Mouse (Mus musculus): ENCODE results near the gene Babam2. TPM values are rescaled to one million over a fixed set of nuclear protein-coding genes. Genes with fewer than 3 reads are reported as not detected.

The Babam2 gene
- polyA plus RNA-seq, 1 experiment from 2014 or later, result 45.6 TPM

GRCm38 (mm10) chr5:31882297-31882696, 184.8 kb downstream of the Babam2 start:
- H3K27me3 ChIP-seq (replicated peaks), result no peaks in the 10 kb centered on the region
- ATAC-seq (ENCODE audit: insufficient number of reproducible peaks, low FRiP score), result no peak
- no peak overlapping the region for H3K9ac ChIP-seq
- no peak overlapping the region for H3K4me2 ChIP-seq
- no peaks in the 10 kb centered on the region for H3K9me3 ChIP-seq (replicated peaks)
- no peak overlapping the region for H3K27ac ChIP-seq (ENCODE audit: poor library complexity, severe bottlenecking)
- no peaks in the 10 kb centered on the region for H3K36me3 ChIP-seq
- 68% methylated on average over 3 of the region's 3 CpGs for WGBS
- no peaks in the 10 kb centered on the region for H3K4me1 ChIP-seq (replicated peaks)
- no peak overlapping the region for H3K4me3 ChIP-seq

GRCm38 (mm10) chr5:31884962-31885361, 187.5 kb downstream of the Babam2 start:
- 84% methylated on average over 4 of the region's 4 CpGs for WGBS
- H3K4me1 ChIP-seq (replicated peaks), result no peaks in the 10 kb centered on the region
- no peak overlapping the region for H3K4me2 ChIP-seq
- H3K36me3 ChIP-seq, result no peaks in the 10 kb centered on the region
- no peak overlapping the region for H3K4me3 ChIP-seq
- H3K27ac ChIP-seq (ENCODE audit: poor library complexity, severe bottlenecking), result no peak overlapping the region
- no peaks in the 10 kb centered on the region for H3K27me3 ChIP-seq (replicated peaks)
- ATAC-seq (ENCODE audit: insufficient number of reproducible peaks, low FRiP score), result no peak
- no peak overlapping the region for H3K9ac ChIP-seq
- H3K9me3 ChIP-seq (replicated peaks), result no peaks in the 10 kb centered on the region

GRCm38 (mm10) chr5:31887590-31887989, 190.1 kb downstream of the Babam2 start:
- H3K4me3 ChIP-seq, result no peak overlapping the region
- no peak for ATAC-seq (ENCODE audit: insufficient number of reproducible peaks, low FRiP score)
- H3K36me3 ChIP-seq, result no peaks in the 10 kb centered on the region
- H3K27ac ChIP-seq (ENCODE audit: poor library complexity, severe bottlenecking), result no peak overlapping the region
- 56% methylated on average over 5 of the region's 5 CpGs for WGBS
- H3K4me2 ChIP-seq, result no peak overlapping the region
- H3K9me3 ChIP-seq (replicated peaks), result no peaks in the 10 kb centered on the region
- no peaks in the 10 kb centered on the region for H3K27me3 ChIP-seq (replicated peaks)
- no peak overlapping the region for H3K9ac ChIP-seq
- no peaks in the 10 kb centered on the region for H3K4me1 ChIP-seq (replicated peaks)

- H3K27ac ChIP-seq (ENCODE audit: poor library complexity, severe bottlenecking), result no peak overlapping the region
- ATAC-seq (ENCODE audit: insufficient number of reproducible peaks, low FRiP score), result no peak
- 86% methylated on average over 3 of the region's 3 CpGs for WGBS
Observed at GRCm38 (mm10) chr5:31888341-31888740, 190.9 kb downstream of the Babam2 start.

GRCm38 (mm10) chr5:31892631-31893030, 195.1 kb downstream of the Babam2 start:
- Histone ChIP-seq H3K4me1 (replicated peaks) (no peaks in the 10 kb centered on the region), H3K4me3 (no peak overlapping the region), H3K27me3 (replicated peaks) (no peaks in the 10 kb centered on the region), H3K36me3 (no peaks in the 10 kb centered on the region), H3K9me3 (replicated peaks) (no peaks in the 10 kb centered on the region), H3K9ac (no peak overlapping the region), H3K27ac (ENCODE audit: poor library complexity, severe bottlenecking) (no peak overlapping the region), H3K4me2 (no peak overlapping the region)
- WGBS, result 86% methylated on average over 4 of the region's 4 CpGs
- no peak for ATAC-seq (ENCODE audit: insufficient number of reproducible peaks, low FRiP score)

More at GRCm38 (mm10) chr5:31888341-31888740, 190.9 kb downstream of the Babam2 start:
- Histone ChIP-seq H3K9ac (no peak overlapping the region), H3K36me3 (no peaks in the 10 kb centered on the region), H3K27me3 (replicated peaks) (no peaks in the 10 kb centered on the region), H3K4me1 (replicated peaks) (no peaks in the 10 kb centered on the region), H3K9me3 (replicated peaks) (no peaks in the 10 kb centered on the region), H3K4me2 (no peak overlapping the region), H3K4me3 (no peak overlapping the region)

- Histone ChIP-seq H3K36me3 (no peaks in the 10 kb centered on the region), H3K4me3 (no peak overlapping the region), H3K4me2 (no peak overlapping the region), H3K9ac (no peak overlapping the region), H3K9me3 (replicated peaks) (no peaks in the 10 kb centered on the region), H3K4me1 (replicated peaks) (peaks cover under 1% of the 10 kb centered on the region), H3K27me3 (replicated peaks) (no peaks in the 10 kb centered on the region), H3K27ac (ENCODE audit: poor library complexity, severe bottlenecking) (no peak overlapping the region)
- no peak for ATAC-seq (ENCODE audit: insufficient number of reproducible peaks, low FRiP score)
- 89% methylated on average over 3 of the region's 3 CpGs for WGBS
Observed at GRCm38 (mm10) chr5:31899901-31900300, 202.4 kb downstream of the Babam2 start.

GRCm38 (mm10) chr5:31902144-31902543, 204.7 kb downstream of the Babam2 start:
- no peak overlapping the region for H3K9ac ChIP-seq
- WGBS, result 76% methylated on average over 2 of the region's 2 CpGs
- no peak for ATAC-seq (ENCODE audit: insufficient number of reproducible peaks, low FRiP score)
- peaks cover 13% of the 10 kb centered on the region for H3K4me1 ChIP-seq (replicated peaks)
- H3K36me3 ChIP-seq, result no peaks in the 10 kb centered on the region
- no peak overlapping the region for H3K4me2 ChIP-seq
- H3K4me3 ChIP-seq, result no peak overlapping the region
- H3K27ac ChIP-seq (ENCODE audit: poor library complexity, severe bottlenecking), result no peak overlapping the region
- no peaks in the 10 kb centered on the region for H3K9me3 ChIP-seq (replicated peaks)
- no peaks in the 10 kb centered on the region for H3K27me3 ChIP-seq (replicated peaks)

GRCm38 (mm10) chr5:31902891-31903290, 205.4 kb downstream of the Babam2 start:
- no peak for ATAC-seq (ENCODE audit: insufficient number of reproducible peaks, low FRiP score)
- H3K4me1 ChIP-seq (replicated peaks), result peaks cover 13% of the 10 kb centered on the region
- 76% methylated on average over 5 of the region's 5 CpGs for WGBS
- H3K9me3 ChIP-seq (replicated peaks), result no peaks in the 10 kb centered on the region
- H3K4me3 ChIP-seq, result no peak overlapping the region
- H3K36me3 ChIP-seq, result no peaks in the 10 kb centered on the region
- no peak overlapping the region for H3K4me2 ChIP-seq
- H3K27ac ChIP-seq (ENCODE audit: poor library complexity, severe bottlenecking), result no peak overlapping the region
- H3K9ac ChIP-seq, result no peak overlapping the region
- H3K27me3 ChIP-seq (replicated peaks), result no peaks in the 10 kb centered on the region

GRCm38 (mm10) chr5:31904968-31905683, 207.6 kb downstream of the Babam2 start:
- ATAC-seq (ENCODE audit: insufficient number of reproducible peaks, low FRiP score), result no peak
- 66% methylated on average over 6 of the region's 6 CpGs for WGBS
- no peak overlapping the region for H3K27ac ChIP-seq (ENCODE audit: poor library complexity, severe bottlenecking)
- H3K9me3 ChIP-seq (replicated peaks), result no peaks in the 10 kb centered on the region
- no peak overlapping the region for H3K4me3 ChIP-seq
- H3K9ac ChIP-seq, result no peak overlapping the region
- peaks cover 13% of the 10 kb centered on the region for H3K4me1 ChIP-seq (replicated peaks)
- no peak overlapping the region for H3K4me2 ChIP-seq
- H3K36me3 ChIP-seq, result no peaks in the 10 kb centered on the region
- H3K27me3 ChIP-seq (replicated peaks), result no peaks in the 10 kb centered on the region

GRCm38 (mm10) chr5:31905808-31906207, 208.3 kb downstream of the Babam2 start:
- H3K9ac ChIP-seq, result no peak overlapping the region
- H3K36me3 ChIP-seq, result no peaks in the 10 kb centered on the region
- 68% methylated on average over 7 of the region's 7 CpGs for WGBS
- no peak overlapping the region for H3K27ac ChIP-seq (ENCODE audit: poor library complexity, severe bottlenecking)
- no peak overlapping the region for H3K4me2 ChIP-seq
- peaks cover 13% of the 10 kb centered on the region for H3K4me1 ChIP-seq (replicated peaks)
- H3K4me3 ChIP-seq, result no peak overlapping the region
- no peak for ATAC-seq (ENCODE audit: insufficient number of reproducible peaks, low FRiP score)
- H3K27me3 ChIP-seq (replicated peaks), result no peaks in the 10 kb centered on the region
- no peaks in the 10 kb centered on the region for H3K9me3 ChIP-seq (replicated peaks)

GRCm38 (mm10) chr5:31906286-31906951, 208.9 kb downstream of the Babam2 start:
- Histone ChIP-seq H3K4me3 (no peak overlapping the region), H3K4me2 (no peak overlapping the region), H3K27me3 (replicated peaks) (no peaks in the 10 kb centered on the region), H3K36me3 (no peaks in the 10 kb centered on the region), H3K9me3 (replicated peaks) (no peaks in the 10 kb centered on the region), H3K4me1 (replicated peaks) (peaks cover 13% of the 10 kb centered on the region), H3K27ac (ENCODE audit: poor library complexity, severe bottlenecking) (no peak overlapping the region), H3K9ac (no peak overlapping the region)
- ATAC-seq (ENCODE audit: insufficient number of reproducible peaks, low FRiP score), result no peak
- WGBS, result 81% methylated on average over 7 of the region's 7 CpGs

Data from heart, embryonic 12.5 days (tissue).